Mouse (Mus musculus) brain, embryonic 14.5 days (tissue): ENCODE results near the gene Jagn1.

Experiments
- CTCF ChIP-seq: fragments of 200-500 bp; IDR thresholded peaks from 2 replicates; pipeline ENCODE4 v1.5.1; 2012; ENCODE audit warnings: inconsistent platforms, mild to moderate bottlenecking, moderate library complexity, borderline replicate concordance; ENCODE audit not compliant: insufficient read depth, insufficient read length; ENCODE audit errors: extremely low read depth
- POLR2A ChIP-seq: fragments of 200-500 bp; IDR thresholded peaks from 2 replicates; pipeline ENCODE4 v1.6.1; 2012; ENCODE audit warnings: mild to moderate bottlenecking, inconsistent platforms, borderline replicate concordance; ENCODE audit not compliant: poor library complexity, insufficient read depth, insufficient read length, severe bottlenecking; ENCODE audit errors: extremely low read depth

DNA sequence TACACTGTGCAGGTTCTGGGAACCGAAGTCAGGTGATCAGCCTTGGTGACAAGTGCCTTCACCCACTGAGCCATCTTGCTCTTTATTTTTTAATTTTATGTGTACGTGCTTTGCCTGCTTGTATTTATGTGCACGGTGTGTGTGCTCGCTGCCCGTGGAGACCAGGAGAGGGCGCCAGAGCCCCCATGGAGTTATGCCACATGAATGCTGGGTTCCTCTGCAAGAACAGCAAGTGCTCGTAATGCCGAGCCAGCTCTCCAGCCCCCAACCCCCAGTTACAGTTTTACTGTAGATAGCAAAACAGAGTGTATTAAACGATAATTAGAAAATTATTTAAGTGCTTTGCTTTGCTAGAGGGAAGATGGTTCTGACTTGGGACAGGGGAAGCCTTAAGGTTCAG, 35.7 kb upstream of the Jagn1 start:
- TF ChIP-seq CTCF (peak; percentile 33; the same call in 1 of the 2 replicates), POLR2A (no peak)
